Mouse (Mus musculus): ENCODE data around the gene Commd6.
A peak's percentile ranks its signal among the peaks of the same experiment; 100 is the strongest.

Gene Commd6

GRCm38 (mm10) chr14:101640153-101640843 is at the start of gene Commd6:
TSS of gene Commd6 (minus strand) at chr14:101640686.
- peak; percentile 96 for DNase-seq

DNA sequence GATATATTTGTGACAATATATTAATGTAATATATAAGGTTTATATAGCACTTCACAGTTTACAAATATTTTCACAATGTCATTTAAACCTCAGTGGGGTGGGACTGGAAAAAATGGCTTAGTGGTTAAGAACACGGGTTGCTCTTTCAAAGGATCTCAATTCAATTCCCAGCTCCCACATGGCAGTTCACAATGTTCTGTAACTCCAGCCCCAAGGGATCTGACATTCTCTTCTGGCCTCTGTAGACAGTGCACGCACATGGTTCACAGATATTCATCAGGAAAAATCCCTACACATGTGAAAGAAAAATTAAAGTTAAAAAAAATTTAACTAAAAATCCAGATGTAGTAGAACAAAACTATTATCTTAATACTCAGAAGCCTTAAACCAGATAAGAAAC is 47.9 kb upstream of the Commd6 start:
- no peak for DNase-seq

GRCm38 (mm10) chr14:101687696-101688095 is 47.2 kb upstream of the Commd6 start:
- peak; percentile 78 for DNase-seq

GRCm38 (mm10) chr14:101672226-101672625 is 31.7 kb upstream of the Commd6 start:
- no peak for DNase-seq

DNA sequence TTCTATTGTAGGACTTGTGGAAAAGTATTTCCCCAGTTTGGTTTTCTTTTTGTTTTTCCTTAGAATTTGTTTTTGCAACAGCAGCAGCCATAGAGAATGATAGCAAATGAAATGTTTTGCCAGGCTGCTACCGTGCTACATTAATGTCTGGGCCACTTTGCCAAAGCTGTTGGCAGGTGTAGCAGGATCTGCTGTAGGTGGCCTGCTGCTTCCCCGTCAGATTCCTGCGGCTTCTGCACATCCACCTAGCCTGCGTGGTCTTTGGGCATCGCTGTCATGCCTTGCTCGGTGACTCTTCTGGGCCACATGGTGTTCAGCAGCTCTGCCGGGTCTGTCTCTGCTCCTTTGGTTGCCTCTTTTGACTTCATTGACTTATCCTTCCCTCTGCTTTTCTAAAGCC is 28.1 kb upstream of the Commd6 start:
- DNase-seq, result no peak

DNA sequence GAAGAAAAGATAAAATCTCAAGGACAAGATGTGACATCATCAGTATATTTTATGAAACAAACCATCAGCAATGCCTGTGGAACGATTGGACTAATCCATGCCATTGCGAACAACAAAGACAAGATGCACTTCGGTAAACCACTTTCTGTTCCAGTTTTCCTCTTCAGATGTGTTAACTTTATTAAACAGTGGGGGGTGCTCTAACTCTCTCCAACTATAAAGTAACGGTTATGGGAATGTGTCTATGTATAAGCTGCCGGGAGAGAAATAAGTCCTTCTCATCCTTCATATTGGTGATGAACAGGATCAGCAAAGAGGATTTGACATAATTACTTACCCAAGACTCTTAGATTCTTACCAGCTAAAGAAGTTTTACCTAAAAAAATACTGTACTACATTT is 26.1 kb upstream of the Commd6 start:
- DNase-seq, result peak; percentile 30

GRCm38 (mm10) chr14:101666056-101666455 is 25.6 kb upstream of the Commd6 start:
- DNase-seq, result no peak

GRCm38 (mm10) chr14:101664274-101664673 is 23.8 kb upstream of the Commd6 start:
- no peak for DNase-seq

GRCm38 (mm10) chr14:101661654-101662412 is 21.3 kb upstream of the Commd6 start:
- no peak for DNase-seq

- no peak for DNase-seq
Measured at GRCm38 (mm10) chr14:101656307-101656706, 15.8 kb upstream of the Commd6 start.

GRCm38 (mm10) chr14:101654526-101654909 is 14.0 kb upstream of the Commd6 start:
- DNase-seq, result peak; percentile 11

- peak; percentile 97 for DNase-seq
Measured at GRCm38 (mm10) chr14:101653581-101654525, 13.4 kb upstream of the Commd6 start, which contains the start of gene Uchl3. TSS of gene Uchl3 (plus strand) at chr14:101653967.

DNA sequence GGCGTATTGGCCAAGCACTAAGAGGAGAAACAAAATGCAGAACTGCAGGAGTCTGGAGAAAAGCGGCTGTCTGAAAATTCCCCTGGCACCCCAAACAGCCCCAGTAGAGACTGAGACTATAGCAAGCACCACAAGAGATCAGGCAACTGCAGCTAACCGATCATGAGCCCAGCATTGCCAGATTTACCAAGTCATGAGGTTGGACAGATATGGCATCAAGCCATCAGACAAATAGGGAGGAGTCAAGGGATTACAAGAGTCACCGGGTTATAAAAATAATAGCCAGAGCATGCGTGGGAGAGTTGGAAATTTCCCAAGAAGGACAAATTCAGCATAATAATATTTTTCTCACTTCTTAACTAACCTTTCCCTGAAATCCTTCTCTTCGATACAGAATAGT is 12.1 kb upstream of the Commd6 start:
- peak; percentile 14 for DNase-seq

- no peak for DNase-seq
Measured at GRCm38 (mm10) chr14:101650551-101650950, 10.1 kb upstream of the Commd6 start.

DNA sequence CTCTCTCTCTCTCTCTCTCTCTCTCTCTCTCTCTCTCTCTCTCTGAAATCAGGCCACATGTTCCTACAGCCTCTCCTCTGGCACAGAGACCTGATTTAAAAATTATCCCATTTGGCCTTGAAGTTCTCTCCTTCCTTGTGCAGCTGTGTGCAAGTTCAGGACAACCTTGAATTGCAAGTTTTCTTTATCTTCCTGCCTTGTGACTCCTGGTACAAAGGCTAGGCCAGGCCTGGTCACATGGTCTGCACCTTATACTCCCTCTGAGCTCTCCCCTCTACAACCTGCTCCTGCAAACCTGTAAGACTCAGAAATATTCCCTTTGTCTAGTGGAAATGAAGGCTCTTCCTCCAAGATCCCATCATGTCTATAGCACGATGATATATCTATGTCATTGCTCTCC is 4.5 kb upstream of the Commd6 start:
- DNase-seq, result no peak

- DNase-seq, result no peak
Measured at GRCm38 (mm10) chr14:101637381-101637780, 3.1 kb downstream of the Commd6 start.

GRCm38 (mm10) chr14:101635765-101636164 is 4.7 kb downstream of the Commd6 start:
- DNase-seq, result no peak

DNA sequence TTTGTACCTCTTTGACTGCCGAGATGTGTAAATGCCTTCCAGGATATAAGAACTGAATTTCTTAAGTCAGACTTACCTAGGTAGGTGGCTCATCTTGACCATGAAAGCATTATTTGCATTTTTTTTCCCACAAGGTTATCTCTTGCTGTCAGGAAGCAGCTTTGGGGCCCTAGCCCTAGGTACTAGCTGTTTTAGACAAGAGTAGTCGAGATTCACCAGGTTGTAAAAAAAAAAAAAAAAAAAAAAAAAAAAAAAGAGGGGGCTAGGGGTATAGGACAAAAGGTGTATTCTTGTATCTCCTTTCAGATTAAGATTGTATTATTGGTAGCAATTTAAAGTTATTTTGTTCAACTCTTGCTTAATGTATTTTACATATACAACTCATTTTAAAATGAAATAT is 9.9 kb downstream of the Commd6 start:
- DNase-seq, result no peak

DNA sequence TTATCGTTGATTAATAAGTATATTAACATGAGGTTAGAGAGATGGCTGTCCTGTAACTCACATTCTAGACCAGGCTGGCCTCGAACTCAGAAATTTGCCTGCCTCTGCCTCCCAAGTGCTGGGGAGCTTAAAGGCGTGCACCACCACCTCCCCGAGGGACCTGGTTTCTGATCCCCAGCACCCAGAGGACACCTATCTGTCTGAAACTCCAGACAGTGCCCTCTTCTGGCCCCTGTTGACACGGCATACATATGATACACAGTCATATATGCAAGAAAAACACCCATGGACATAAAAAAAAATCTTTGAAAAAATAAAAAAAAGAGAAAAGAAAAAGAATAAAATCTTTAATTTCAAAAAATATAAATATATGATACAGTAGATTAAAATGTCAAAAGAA is 22.8 kb downstream of the Commd6 start:
- DNase-seq, result no peak

DNA sequence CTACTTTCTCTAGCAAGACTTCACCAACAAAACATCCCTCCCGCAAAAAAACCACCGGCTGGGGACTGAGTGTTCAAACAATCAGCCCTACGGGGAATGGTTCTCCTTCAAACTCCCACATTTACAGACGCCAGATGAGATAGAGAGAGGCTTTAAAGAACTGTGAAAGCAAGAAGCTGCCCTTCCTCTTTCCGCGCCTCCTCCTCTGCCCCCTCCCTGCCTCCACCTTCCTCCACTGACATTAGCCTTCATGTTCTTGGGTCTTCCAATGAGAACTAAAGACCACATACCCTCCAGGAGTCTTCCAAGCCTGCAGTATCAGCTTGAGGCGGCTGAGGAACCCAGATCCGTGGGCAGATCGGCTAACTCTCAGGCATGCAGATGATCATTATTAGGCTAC is 24.3 kb downstream of the Commd6 start:
- DNase-seq, result no peak

DNA sequence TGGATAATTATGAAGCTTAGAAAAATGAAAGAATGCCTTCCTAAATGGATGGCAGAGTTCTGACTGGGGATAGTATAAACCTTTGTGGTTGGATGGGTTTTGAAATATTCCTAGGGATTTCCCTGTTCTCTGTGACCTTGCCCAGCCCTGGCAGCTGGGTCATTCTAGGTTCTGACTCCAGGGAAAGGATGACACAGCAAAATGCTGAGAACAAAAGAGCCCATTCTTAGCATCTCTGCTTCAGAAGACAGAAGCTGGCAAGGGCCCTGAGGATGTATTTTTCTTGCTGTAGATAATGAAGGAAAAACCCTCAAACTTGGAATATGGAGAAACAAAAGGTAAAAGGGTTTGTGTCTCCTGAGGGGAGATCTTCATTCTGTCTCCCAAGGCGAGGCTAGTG is 27.3 kb downstream of the Commd6 start:
- no peak for DNase-seq

GRCm38 (mm10) chr14:101610701-101611100 is 29.8 kb downstream of the Commd6 start:
- DNase-seq, result no peak

Measured in kidney, adult 9 months (tissue).